Mouse (Mus musculus): ENCODE measurements around the gene Gm10563. TPM values are rescaled to one million over a fixed set of nuclear protein-coding genes. Genes with fewer than 3 reads are reported as not detected.
A peak's percentile ranks its signal among the peaks of the same experiment; 100 is the strongest.

Gm10563 gene
- polyA plus RNA-seq, 1 experiment from 2014 or later: not detected

DNA sequence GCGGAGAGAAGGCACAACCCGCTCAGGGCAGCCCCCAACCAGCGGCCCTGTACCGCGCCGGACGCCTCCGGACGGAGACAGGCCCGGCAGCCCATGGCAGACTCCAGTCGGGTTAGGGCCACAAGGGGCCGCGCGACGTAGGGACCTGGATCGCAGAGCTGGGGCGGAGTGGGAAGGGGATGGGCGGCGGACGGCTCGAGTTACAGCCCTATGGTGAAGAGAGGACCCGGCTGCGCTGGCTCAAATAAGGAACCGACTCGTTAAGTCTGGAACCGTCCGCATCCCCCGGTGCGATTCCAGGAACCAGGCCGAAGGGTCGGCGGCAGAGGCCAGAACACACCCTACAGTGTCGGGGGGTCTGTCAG is 7.9 kb upstream of the Gm10563 start, which contains the start of gene Mmp23:
Gene Mmp23 (minus strand): TSS at position 299 of the 365 bp plus-strand sequence.
- no peak for DNase-seq (ENCODE audit: low spot score)

DNA sequence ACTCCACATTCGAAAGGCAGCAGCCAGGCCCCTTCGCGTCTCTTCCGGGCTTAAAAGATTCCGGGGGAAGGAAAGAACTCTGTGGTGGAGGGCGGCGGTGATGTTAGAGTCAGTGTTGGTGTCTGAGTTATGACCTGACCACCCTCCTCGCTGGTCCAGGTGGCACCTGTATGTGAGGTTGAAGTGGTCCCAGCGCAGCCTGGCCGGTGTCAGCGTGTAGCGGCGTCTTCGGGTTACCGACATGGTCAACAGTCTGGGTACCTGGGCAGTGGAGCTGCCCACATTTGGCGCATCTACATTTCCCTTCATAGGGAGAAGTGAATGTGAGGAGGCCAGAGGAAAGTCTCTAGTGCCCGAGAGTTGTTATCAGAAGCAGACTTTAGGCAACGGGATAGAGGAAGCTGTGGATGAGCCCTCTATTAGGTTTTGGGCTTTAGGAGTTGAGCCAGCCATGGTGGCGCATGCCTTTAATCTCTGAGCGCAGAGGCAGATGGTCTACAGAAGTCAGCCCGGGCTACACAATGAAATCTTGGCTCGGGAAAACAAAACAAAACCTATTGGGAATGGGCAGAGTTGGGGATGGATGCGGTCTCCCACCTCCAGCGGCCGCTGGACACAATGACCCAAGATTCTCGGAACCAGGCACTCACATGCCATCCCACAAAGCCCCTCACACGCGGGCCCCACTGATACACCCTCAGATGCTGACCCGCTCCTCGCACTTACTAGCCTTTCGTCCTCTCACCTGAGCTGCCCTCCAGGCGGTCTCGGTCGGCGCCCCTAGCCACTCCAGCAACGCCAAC is 7.3 kb upstream of the Gm10563 start:
- no peak for DNase-seq (ENCODE audit: low spot score)

GRCm38 (mm10) chr4:155651553-155652269 is 6.5 kb upstream of the Gm10563 start:
- no peak for DNase-seq (ENCODE audit: low spot score)

DNA sequence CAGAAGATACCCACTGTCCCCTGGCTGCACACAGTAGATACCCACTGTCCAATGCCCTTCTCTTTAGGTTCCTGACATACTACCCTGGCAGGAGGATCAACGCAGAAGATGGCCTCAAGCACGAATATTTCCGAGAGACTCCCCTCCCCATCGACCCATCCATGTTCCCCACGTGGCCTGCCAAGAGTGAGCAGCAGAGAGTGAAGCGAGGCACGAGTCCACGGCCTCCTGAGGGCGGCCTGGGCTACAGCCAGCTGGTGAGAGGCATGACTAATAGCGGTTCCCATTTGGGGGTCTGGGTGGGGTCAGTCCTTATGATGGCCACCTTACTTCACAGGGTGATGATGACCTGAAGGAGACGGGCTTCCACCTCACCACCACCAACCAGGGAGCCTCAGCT is 4.1 kb upstream of the Gm10563 start:
- no peak for DNase-seq (ENCODE audit: low spot score)

DNA sequence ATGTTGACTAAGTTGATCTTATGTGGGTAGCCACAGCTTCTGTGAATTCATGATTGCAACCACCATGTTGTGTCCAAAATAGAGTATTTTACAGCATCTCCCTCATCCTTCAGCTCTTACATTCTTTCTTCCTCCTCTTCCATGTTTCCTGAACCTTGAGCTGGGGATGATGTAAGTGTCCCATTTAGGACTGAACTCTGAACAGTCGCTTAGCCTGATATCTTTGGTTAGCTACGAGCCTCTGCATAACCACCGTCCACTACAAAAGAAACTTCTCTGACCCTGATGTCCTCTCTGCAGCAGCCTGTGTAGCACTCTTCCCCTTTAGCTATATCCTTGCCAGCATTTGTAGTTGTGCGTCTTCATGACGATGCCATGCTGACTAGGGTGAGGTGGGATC is 513 bp upstream of the Gm10563 start:
- DNase-seq (ENCODE audit: low spot score): no peak

GRCm38 (mm10) chr4:155643531-155643930 is 1.7 kb downstream of the Gm10563 start:
- DNase-seq (ENCODE audit: low spot score): no peak

GRCm38 (mm10) chr4:155635766-155636499 is 9.3 kb downstream of the Gm10563 start:
- no peak for DNase-seq (ENCODE audit: low spot score)

GRCm38 (mm10) chr4:155630267-155630666 is 14.9 kb downstream of the Gm10563 start:
- DNase-seq (ENCODE audit: low spot score): no peak

DNA sequence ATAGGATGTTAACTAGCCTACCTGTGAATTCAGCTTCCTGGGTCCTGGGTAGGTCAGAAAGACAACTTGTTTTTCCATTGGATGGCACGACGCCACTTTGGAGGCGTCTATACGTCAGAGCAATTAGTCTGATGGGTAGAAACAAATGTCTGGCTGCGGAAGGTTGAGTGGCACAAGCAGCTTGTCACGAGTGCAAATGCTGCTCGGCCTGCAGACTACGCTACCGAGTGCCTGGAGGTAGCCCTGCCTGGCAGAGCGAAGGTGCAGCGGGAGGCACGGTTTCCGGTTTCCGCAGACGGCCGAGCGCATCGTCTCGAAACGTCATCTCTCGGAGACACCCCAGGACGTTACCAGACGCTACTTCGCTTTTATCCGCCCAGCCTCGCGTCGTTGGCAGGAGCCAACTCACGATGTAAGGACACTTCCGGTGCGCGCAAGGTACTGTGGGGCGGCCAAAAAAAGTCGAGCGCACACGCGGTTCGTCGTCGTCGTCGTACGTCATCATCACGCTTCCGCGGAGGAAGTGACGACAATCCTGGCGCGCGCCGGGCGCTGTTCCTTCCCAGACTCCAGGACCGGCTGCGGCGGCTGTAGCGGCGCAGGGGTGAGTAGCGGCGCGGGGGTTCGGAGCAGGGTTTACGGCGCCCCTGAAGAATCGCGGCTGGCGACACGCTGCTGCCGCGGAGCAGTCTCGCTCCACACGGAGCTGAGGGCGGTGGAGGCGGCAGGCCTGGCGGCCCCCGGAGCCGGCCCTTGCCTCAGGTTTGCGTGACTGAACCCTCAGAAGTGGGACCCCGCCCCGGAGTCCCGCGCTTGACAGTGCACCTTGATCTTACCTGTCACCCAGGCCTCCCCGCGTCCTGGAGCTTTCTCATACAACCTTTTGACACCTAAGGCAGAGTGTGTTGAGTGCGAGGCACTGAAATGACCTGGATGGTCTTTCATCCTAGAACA is 20.6 kb downstream of the Gm10563 start, which contains the start of gene Cdk11b:
Gene Cdk11b (plus strand): TSS at position 517 of the 954 bp plus-strand sequence.
- peak; percentile 100 for DNase-seq (ENCODE audit: low spot score)

DNA sequence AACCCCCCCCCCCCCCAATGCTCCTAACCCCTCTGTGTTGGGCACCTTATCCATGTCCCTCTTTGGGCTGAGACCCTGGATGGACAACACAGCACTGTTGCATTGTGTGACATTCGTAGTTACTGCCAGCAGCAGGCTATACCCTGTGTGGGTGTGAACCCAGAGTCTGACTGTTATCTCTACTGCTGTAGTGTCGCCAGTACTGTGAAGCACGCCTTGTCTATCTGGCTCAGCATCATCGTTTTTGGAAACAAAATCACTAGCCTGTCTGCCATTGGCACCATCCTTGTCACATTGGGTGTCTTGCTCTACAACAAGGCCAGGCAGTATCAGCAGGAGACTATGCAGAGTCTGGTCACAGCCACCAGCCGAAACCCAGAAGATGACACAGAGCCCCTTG is 26.9 kb downstream of the Gm10563 start:
- no peak for DNase-seq (ENCODE audit: low spot score)

- DNase-seq (ENCODE audit: low spot score): no peak
These were observed 31.9 kb downstream of the Gm10563 start for GRCm38 (mm10) chr4:155613264-155613663.

- no peak for DNase-seq (ENCODE audit: low spot score)
These were observed 33.3 kb downstream of the Gm10563 start for GRCm38 (mm10) chr4:155611860-155612259.

DNA sequence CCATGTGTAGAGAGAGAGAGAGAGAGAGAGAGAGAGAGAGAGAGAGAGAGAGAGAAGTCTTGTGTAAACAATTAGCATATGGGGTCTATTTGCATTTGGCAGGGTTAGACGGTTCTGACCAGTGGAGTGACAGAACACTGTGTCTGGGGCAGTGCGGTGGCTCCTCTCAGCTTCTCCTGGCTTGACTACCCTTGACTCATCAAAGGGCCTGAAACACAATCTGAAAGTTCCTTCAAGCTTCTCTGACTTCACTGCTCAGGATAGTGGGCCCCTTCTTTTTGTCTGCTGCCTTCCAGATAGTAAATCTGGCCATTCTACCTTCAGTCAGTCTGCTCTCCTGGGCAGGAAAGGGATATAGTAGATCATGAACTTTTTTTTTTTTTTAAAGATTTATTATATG is 38.4 kb downstream of the Gm10563 start:
- no peak for DNase-seq (ENCODE audit: low spot score)

DNA sequence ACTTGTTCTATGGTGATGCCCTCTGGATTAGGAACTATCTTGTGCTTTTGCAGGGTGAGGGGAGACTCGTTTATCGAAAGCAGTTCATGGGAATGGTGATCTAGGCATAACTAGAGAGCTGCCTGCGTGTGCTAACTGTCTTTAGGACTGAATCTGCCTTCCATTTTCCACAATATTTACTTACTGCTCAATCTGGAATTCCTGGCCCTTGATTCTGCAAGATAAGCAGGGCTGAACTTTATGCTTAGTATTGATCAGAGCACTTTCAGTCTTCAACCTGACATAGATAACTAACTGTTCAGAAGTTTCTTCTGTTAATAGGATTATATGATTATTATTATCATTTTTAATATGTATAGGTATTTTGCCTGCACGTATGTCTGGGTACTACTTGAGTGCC is 40.1 kb downstream of the Gm10563 start:
- DNase-seq (ENCODE audit: low spot score): no peak

DNA sequence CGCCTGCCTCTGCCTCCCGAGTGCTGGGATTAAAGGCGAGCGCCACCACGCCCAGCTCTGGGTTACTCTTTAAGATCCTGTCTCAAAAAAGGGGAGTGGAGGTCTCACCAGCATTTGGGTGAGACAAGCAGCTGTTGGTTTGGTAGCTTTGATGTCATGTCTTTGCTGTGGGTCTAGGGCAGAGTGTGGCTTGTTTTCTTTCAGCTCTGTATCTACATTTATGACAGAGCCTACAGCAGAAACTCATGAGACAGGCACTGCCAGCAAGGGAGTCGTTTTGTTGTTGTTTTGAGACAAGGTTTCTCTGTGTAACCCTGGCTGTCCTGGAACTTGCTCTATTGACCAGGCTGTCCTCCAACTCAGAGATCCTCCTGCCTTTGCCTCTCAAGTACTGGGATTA is 41.4 kb downstream of the Gm10563 start:
- DNase-seq (ENCODE audit: low spot score): peak; percentile 57

DNA sequence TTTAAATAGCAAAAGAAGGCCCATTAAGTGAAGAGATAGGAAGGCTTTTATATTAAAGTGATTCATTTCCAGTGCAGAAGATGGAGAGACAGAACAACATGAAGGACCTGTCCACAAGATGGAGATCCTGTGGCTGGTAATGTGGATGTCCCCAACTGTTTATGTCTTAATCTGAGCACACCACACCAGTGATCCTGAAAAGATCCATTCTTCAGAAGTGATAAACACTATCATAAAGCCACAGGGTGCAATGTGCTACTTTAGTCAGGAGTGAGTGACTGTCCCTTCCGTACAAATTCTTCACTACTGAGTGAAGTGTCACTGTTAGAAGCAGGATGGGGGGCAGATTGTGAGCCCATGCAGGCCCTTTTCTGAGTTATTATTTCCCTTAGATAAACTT is 42.5 kb downstream of the Gm10563 start:
- no peak for DNase-seq (ENCODE audit: low spot score)

- no peak for DNase-seq (ENCODE audit: low spot score)
These were observed 43.2 kb downstream of the Gm10563 start for GRCm38 (mm10) chr4:155601997-155602456.

DNA sequence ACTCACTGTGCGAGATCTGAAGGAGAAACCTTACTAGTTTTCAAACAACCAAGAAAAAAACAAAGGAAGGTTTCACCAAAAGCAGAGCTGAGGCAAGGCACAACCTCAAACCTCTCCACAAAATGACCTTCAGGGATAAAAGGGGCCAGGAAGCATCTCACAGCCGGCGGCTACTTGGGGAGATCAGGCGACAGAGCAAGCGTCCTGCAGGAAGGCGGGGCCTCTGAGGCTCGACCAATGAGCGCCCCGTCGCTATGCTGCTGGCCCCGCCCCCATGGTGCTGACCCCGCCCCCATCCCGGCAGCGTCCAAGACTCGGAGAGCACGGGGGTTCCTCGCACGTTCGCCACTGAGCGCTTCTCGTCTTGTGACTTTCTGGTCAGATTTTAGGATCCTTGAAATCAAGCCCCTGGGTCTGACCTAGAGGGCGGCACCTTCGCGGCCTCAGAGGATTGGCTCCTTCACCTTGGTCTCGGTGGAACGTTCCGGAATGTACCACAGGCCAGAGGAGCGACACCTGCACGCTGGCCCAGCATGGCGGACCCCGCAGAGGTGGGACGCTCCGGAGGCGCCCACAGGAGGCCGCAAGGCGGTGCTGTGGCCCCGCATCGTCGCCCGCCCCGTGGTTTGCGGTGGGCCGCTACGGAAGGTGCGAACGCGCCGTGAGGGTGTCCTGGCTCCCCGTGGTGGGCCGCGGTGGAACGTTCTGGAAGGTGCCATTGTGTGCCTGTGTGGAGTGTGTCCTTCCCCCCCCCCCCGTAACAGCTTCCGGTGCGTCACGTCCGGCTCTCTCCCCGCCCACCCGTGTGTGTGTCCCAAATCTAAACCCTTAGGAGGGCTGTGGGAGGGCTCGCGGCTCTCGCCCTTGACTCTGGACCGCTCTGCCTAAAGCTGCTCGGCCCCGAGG is 43.9 kb downstream of the Gm10563 start, which contains the start of gene Slc35e2:
Gene Slc35e2 (plus strand): TSS at position 326 of the 906 bp plus-strand sequence.
- peak; percentile 94 for DNase-seq (ENCODE audit: low spot score)

Measured in thymus, postnatal 0 days (tissue).